Mouse (Mus musculus): ENCODE measurements around the gene Wnt1. TPM values are rescaled to one million over a fixed set of nuclear protein-coding genes. Genes with fewer than 3 reads are reported as not detected.

Wnt1 gene
- not detected for total RNA-seq (2023)

DNA sequence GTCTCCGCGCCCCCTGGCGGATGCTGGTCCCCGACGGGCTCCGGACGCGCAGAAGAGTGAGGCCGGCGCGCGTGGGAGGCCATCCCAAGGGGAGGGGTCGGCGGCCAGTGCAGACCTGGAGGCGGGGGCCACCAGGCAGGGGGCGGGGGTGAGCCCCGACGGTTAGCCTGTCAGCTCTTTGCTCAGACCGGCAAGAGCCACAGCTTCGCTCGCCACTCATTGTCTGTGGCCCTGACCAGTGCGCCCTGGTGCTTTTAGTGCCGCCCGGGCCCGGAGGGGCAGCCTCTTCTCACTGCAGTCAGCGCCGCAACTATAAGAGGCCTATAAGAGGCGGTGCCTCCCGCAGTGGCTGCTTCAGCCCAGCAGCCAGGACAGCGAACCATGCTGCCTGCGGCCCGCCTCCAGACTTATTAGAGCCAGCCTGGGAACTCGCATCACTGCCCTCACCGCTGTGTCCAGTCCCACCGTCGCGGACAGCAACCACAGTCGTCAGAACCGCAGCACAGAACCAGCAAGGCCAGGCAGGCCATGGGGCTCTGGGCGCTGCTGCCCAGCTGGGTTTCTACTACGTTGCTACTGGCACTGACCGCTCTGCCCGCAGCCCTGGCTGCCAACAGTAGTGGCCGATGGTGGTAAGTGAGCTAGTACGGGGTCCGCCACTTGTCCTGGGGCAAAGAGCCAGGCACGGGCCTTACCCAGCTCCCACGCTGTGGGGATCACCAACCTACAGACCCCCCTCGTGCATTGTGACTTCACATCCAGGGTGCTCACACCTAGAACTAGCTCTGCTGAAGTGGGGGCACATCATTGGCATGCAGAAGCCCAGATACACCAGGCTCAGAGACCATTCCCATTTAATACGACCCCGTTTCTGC lies at the start of gene Wnt1:
Gene Wnt1 (plus strand): TSS at position 197 of the 875 bp plus-strand sequence.

DNA sequence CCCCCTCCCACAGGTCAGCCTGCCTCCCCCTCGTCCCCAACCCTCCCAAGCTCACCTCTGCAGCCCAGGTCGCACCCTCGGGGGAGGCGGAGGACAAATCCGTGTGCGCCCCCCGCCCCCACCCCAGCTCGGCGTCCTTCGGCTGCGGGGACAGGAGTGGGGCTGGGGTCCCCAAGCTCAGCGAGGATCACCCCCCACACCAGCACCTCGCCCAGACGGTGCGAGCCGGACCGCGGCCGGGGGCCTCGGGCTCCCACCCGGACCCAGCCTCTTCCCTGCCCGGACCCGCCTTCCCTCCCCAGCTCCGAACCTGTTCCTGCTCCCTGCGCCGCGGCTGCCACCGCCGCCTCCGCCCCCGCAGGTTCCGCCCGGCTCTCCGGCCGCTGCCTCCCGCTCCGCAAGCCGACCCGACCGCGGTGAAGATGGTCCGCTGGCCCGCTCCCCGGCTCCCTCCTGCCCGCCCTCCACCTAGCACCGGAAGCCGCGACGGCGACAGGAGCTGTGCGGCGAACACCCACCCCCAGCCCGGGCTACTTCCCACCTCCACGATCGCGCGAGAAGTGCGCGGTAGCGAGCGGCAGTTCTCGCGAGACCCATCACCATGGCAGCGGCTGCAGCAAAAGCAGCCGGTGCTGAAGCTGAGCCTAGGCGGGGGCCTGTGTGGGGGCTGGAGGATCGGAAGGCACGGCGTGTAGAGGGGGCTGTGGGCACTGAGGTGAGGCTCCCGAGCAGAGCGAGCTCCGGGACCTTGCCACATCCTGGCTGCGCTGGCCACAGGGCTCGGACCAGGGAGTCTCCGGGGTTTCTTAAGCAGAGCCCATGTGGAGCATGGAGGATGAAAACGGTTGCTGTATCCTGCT lies 26.8 kb upstream of the Wnt1 start, which contains the start of gene Arf3:
Gene Arf3 (minus strand): TSS at position 545 of the 860 bp plus-strand sequence.

DNA sequence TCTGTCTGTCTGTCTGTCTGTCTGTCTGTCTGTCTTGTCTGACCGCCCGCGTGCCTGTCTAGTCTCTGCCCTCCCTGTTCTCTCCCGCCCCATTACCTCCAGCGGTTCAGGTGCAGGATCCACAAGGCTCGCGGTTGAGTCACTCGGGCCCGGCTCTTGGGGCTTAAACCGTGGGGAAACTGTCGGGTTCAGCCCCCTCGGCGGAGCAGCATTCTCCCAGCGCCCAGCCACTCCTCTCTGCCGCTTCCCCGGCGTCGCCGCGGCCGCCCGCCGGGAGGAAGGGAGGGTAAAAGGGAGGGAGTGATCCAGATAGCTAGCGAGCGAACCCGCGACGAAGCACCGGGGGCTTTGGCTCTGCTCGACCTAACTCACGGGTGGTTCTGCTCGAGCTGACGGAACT lies 11.9 kb upstream of the Wnt1 start, which contains the start of gene Wnt10b:
Gene Wnt10b (minus strand): TSS at position 389 of the 400 bp plus-strand sequence.

DNA sequence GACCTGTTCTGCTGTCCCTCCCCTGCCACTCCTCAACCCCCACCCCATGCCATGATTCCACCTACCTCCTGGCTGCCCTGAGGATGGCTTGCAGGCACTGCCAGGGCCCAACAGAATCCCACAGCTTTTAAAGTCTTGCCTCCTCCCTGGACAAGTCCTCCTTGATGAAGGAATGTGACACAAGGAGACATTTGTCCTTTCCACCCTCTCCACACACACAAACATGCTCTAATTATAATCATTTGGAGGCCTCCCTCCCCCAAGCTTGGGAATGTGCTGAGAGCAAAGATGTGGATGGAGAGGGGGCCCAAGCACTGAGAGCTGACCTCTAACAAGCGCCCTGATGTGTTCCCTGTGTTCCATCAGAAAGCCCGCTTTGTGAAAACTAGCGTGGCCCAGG lies 19.7 kb downstream of the Wnt1 start, which contains the start of gene Ddn:
Gene Ddn (minus strand): TSS at position 101 of the 400 bp plus-strand sequence.

DNA sequence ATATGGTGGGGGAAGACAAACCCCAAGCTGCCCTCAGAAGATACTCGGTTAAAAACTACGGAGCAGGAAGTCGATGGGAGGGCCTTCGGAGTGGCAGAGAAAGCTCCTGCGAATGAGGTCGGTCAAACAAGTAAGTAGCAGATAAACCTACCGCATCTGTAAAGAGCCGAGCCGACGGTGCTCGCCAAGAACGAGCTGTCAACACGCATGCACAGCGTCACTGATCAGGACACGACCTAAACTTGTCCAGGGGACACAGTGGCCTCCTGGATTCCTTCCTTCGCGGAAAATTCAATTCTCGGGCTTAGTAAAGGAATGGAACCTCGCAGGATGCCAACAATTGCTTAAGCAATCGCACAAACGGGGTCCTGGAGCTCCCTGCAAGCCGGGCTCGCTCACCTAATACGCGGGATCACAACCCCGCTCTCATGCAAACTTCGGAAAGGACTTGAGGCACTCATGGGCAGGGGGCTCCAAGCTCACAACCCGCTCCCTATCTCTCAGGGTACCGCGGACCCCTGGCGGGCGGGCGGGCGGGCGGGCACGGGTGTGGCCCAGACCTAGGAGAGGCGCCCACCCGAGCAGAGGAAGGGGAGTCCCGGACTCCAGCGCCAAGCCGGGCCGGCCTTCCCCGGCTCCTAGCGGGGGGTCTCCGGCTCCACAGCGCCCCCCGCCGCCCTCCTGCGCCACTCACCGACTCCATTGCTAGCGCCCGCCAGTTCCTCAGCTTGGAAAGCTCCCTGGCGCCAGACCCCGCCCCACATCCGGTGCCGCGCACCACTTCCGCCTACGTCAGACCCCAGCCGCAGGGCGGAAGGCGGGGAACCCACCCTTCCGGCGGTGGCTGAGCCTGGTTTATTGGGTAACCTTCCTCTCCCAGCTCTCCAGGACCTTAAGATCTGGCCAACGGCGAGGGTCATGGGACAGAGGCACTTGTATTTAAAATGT lies 41.4 kb downstream of the Wnt1 start, which contains the start of gene Prkag1:
Gene Prkag1 (minus strand): TSS at position 786 of the 948 bp plus-strand sequence.

Other genes with a start within 250 kb of the Wnt1 start
- gene Ccnt1, start 218.9 kb upstream of the Wnt1 start, total RNA-seq (2023): 10 to 100 TPM; 51.6 to 56.9 TPM
- not detected for gene 4930415O20Rik, start 218.9 kb upstream of the Wnt1 start, total RNA-seq (2023)
- 1 to 10 TPM; 4.7 to 4.9 TPM for gene Adcy6, start 179.8 kb upstream of the Wnt1 start, total RNA-seq (2023)
- under 1 TPM; 0.31 to 0.94 TPM for gene Cacnb3, start 159.0 kb upstream of the Wnt1 start, total RNA-seq (2023)
- gene Ddx23, start 127.0 kb upstream of the Wnt1 start, total RNA-seq (2023): 10 to 100 TPM; 61.6 to 67.6 TPM
- gene Rnd1, start 112.4 kb upstream of the Wnt1 start, total RNA-seq (2023): 10 to 100 TPM; 13.5 to 16.8 TPM
- not detected for gene Ccdc65, start 81.7 kb upstream of the Wnt1 start, total RNA-seq (2023)
- 1 to 10 TPM; 2.5 to 3.0 TPM for gene Fkbp11, start 61.7 kb upstream of the Wnt1 start, total RNA-seq (2023)
- gene Arf3, start 26.6 kb upstream of the Wnt1 start, total RNA-seq (2023): 10 to 100 TPM; 67.4 to 74.6 TPM
- not detected for gene Wnt10b, start 11.7 kb upstream of the Wnt1 start, total RNA-seq (2023)
- gene Ddn, start 19.6 kb downstream of the Wnt1 start, total RNA-seq (2023): not detected
- gene Prkag1, start 41.7 kb downstream of the Wnt1 start, total RNA-seq (2023): 100 to 1,000 TPM; 108 to 110 TPM
- gene Kmt2d, start 81.3 kb downstream of the Wnt1 start, total RNA-seq (2023): 100 to 1,000 TPM; 106 to 131 TPM
- gene Rhebl1, start 104.7 kb downstream of the Wnt1 start, total RNA-seq (2023): 1 to 10 TPM; 2.8 to 3.6 TPM
- gene Dhh, start 108.7 kb downstream of the Wnt1 start, total RNA-seq (2023): not detected
- gene Lmbr1l, start 128.4 kb downstream of the Wnt1 start, total RNA-seq (2023): 10 to 100 TPM; 48.1 to 67.5 TPM
- 100 to 1,000 TPM; 348 to 367 TPM for gene Tuba1b, start 144.7 kb downstream of the Wnt1 start, total RNA-seq (2023)
- not detected for gene Gm49450, start 163.7 kb downstream of the Wnt1 start, total RNA-seq (2023)
- gene Tuba1a, start 163.8 kb downstream of the Wnt1 start, total RNA-seq (2023): 100 to 1,000 TPM; 100 to 104 TPM
- 100 to 1,000 TPM; 255 TPM for gene Tuba1c, start 240.0 kb downstream of the Wnt1 start, total RNA-seq (2023)